ENCODE assay signal across 22 mouse cellular contexts in the genomic region with DNA sequence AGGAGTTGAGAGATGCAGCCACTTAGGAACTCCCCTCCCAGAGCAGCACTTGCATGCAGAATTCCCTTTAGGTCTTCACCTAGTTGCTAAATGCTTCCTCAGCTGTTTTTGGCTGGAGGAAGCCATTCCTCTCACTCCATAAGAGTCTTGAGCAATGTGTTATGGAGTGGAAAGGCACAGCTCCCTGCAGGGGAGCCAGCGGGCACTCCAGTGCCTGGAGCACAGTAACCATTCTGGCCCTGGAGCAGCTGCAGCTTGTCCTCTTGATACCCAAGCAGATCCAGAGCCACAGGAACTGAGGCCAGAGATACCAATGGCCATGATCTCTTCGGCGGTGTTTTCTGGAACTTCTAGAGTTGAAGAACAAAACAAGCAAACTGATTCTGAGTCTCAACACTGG. TPM values are rescaled to one million over a fixed set of nuclear protein-coding genes. Genes with fewer than 3 reads are reported as not detected.
DNase-seq lines count a peak whose midpoint lies in the region; ATAC-seq lines count a peak whose summit lies in the region.
"Had no signal": no experiment of that assay in that cellular context is flagged by ENCODE, and none has a peak within 500 bp of the region (broad histone marks: within the 10 kb centered on the region; RNA-seq: fewer than 3 reads in every experiment).

No protein-coding gene starts in this region.

- DNase-seq in cerebellum, adult 9-10 months, result peak; percentile 8
- DNase-seq in cerebellum, adult 18-20 months, result no peak
- DNase-seq in ovary, postnatal 36 days (ENCODE audit: low spot score), result peak; percentile 21
- no peak for DNase-seq in ovary, adult 18-20 months (ENCODE audit: low spot score)
- peak; percentile 19 for DNase-seq in lung, postnatal 14 days
- no peak for DNase-seq in spleen, postnatal 36 days (ENCODE audit: low spot score in 2 of 2)
- DNase-seq: cerebellum, adult 8-10 months; kidney, adult 8-10 months; kidney, postnatal 10 days; layer of hippocampus, postnatal 36 days; left cerebral cortex, postnatal 4 days; liver, embryonic 13.5 days; right cerebral cortex, adult 18-20 months; spleen, adult 18-20 months; thymus, adult 2 months; thymus, postnatal 36 days had no signal

- ATAC-seq in granulocyte monocyte progenitor cell, adult 5-6 weeks (replicated peaks; ENCODE audit: poor library complexity, severe bottlenecking), result no peak
- ATAC-seq: CD4-positive, CD25-positive, alpha-beta regulatory T cell, adult 4 months; forebrain, embryonic 13.5 days; hindbrain, postnatal 0 days; intestine, embryonic 15.5 days; midbrain, embryonic 15.5 days had no signal

RNA-seq across cellular contexts. Expression of a gene that starts 32.7 kb away (rescaled TPM):
- total RNA-seq in granulocyte monocyte progenitor cell, adult 5-6 weeks (2014; fragmentation: Nextera tagmentation), result 0.26 TPM in 1 of 2 replicates, not detected in the other
- 0.31 and 0.43 TPM in 2 replicates for total RNA-seq in granulocyte monocyte progenitor cell, adult 5-6 weeks (2017)

Comparison
In these comparisons a context has a peak if more than half of its experiments do, and no peak if none do; other contexts are left out.
1. DNase-seq: peak in cerebellum, adult 9-10 months (single experiment), ovary, postnatal 36 days (single experiment) and lung, postnatal 14 days (single experiment); none in cerebellum, adult 18-20 months (0 of 2), ovary, adult 18-20 months (single experiment) and spleen, postnatal 36 days (0 of 2).